Mouse (Mus musculus): ENCODE measurements at regions not wholly inside any gene's neighbourhood (a gene's known extent, or its start where the extent isn't known, plus 50 kb on each side); places are given as distances from the start of the nearest gene placed in this dataset.

DNA sequence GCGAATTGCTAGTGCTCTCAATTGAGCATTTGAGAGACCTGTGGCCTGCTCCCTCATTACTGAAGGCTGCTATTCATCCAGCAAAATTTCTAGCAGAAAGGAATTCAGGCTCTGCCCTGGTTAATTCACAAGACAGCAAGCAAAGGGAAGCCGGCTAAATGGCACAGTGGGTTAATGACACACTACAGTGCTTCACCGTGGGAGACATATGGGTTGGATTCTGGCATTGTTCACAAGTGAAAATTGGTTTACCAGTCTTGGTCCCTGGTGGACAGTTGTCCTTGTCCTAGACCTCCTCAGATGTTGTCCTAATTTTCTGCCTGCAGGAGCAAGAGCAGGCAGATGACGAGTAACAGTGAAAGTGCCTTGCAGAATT lies 527.3 kb downstream of the Gm11232 start:
- no peak for ATAC-seq (replicated peaks; ENCODE audit: poor library complexity)

GRCm38 (mm10) chr4:71229796-71230496 lies 527.8 kb downstream of the Gm11232 start:
- no peak for ATAC-seq (replicated peaks; ENCODE audit: poor library complexity)

DNA sequence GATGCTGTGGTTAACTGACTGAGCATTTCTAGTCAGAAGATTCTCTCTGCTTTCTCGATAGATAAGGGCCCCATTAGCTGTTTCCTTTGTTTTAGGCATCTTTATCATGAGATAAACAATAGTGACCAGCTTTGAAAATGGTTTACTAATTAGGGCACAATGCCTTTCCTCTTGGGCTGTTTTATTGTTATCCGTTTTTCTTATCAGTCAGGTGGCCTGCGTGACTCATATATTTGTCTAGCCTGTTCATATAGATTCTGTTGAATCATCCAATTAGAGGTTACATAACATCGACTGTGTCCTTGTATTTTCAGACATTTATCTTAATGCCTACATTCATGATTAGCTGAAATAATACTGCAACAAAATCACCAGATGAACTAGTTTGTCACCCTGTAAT lies 531.1 kb downstream of the Gm11232 start:
- no peak for ATAC-seq (replicated peaks; ENCODE audit: poor library complexity)

GRCm38 (mm10) chr4:71218060-71218459 lies 539.7 kb downstream of the Gm11232 start:
- no peak for ATAC-seq (replicated peaks; ENCODE audit: poor library complexity)

DNA sequence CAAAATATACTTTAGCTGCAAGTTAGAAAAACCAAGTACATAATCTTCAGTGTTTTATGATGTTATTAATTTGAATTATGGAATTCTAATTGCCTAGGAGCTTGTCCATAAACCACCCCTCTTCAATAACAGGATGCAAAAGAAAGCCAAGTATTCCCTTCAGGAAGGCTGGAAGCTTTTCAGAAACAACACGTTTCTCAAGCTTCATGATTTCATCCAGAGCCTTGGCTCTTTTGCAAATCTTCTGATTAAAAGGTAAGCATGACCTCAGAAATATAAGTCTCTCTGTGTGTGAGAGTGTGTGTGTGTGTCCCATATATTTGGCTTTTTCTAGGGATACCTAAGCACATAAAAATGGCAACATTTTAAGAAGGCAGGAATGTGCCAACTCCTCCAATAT lies 570.0 kb downstream of the Gm11232 start:
- ATAC-seq (replicated peaks; ENCODE audit: poor library complexity) = no peak

DNA sequence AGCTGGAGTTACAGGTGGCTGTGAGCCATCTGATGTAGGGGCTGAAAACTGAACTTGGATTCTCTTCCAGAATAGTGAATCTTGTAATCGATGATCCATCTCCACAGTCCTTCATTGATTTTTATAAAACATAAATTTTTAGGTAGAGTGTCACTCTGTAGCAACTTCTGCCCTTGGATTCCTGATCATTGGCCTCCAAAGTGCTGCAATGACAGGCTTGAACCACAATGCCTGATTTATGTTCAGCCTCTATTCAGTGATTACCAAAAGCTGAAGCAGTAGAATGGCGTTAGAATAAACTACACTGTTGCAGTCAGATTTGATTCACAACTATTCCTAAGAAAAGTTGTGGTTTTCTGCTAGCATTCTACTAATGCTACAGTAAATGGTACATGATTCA lies 580.1 kb downstream of the Gm11232 start:
- no peak for ATAC-seq (replicated peaks; ENCODE audit: poor library complexity)

- no peak for ATAC-seq (replicated peaks; ENCODE audit: poor library complexity)
Measured at GRCm38 (mm10) chr4:71165802-71166201, 592.0 kb downstream of the Gm11232 start.

DNA sequence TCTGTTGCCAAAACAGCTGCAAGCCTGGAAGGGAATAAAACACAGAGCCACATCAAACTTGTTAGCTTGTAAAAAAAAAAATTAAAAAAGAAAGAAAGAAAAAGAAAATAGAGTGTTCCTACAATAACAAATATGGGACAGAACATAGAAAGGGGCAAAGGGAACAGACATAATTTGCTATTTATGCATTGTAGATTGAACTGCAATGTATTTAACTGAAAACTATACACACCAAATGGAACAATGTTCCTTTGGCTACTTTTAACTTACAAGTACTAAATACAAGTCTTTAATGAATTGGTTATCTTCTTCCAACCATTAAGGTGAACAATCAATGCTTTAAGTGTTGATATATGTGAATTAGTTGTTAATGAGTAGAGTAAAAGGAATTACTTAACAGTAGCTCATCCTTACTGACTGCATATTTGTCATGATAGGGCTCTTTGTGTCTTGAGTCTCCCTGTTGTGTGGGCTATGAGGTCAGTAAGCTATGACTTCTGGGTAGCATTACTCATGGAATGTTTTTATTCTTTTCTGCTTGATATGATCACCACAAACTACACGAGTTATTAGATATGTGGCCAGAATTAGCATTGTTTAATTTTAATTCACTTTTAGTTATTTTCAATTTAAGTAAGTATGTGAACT lies 597.0 kb upstream of the Megf9 start:
- no peak for ATAC-seq (replicated peaks; ENCODE audit: poor library complexity)

DNA sequence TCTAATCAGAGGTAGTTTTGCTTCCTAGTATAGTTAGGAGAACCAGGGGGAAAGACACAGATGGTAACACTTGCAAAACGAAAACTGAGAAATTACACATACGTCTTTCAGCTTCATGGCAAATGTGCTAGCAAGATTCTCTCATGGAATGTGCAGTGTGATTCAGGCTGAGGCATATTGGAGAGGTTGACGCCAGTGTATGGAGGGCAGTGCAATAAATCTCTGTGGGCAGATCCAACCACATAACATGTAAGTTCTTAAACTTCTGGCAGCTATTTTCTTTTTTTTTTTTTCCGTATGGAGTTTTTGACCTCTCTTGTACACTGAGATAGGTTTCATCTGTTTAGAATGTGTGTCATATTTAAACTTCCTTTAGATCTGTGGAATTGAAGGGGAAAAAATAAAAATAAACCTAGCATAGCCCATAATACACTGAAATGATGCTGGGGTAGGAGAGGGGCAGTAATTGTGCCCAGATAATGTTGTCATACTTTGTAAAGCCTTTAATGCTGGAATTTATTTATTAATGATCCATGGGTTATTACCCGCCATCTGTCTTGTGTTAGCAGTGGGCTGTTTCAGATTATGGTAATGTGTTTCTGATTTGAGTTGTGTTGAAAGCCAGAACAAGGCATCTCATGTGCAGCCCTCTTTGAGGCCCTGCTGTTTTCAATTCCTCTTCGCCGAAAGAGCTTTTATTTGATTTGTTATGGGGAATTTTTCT lies 596.3 kb upstream of the Megf9 start:
- no peak for ATAC-seq (replicated peaks; ENCODE audit: poor library complexity)

DNA sequence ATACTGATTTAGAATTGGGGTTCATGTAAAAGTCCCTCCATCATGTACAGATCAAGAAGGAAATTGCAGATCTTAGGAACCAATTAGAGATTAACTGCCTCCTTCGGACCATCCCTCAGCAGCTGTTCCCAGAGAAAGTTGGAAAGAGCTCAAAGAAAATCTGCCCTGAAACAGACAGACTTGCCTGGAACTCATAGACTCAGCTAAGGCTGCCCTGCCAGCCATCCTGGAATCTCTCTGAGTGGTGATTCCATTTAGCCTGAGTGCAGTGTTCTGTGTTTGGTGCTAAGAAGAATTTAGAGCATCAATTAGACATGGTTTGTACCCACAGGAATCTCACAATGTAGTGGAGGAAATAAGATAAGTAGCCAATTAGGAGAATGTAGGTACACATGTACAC lies 594.5 kb upstream of the Megf9 start:
- ATAC-seq (replicated peaks; ENCODE audit: poor library complexity) = no peak
